Mouse (Mus musculus) heart, postnatal 0 days (tissue): Measurements from ENCODE around the gene Fam107b. TPM values are rescaled to one million over a fixed set of nuclear protein-coding genes. Genes with fewer than 3 reads are reported as not detected.

Experiments
- ATAC-seq: fragments of 200-750 bp; cut with Nextera tagmentation; 2 replicates; pipeline ENCODE4 v1.8.0; 2017; ENCODE audit warnings: low read depth, moderate number of reproducible peaks, moderate library complexity; ENCODE audit not compliant: insufficient read depth
- DNase-seq: peaks from one replicate; pipeline ENCODE4 v3.0.0-alpha.2; 2016; ENCODE audit warnings: low spot score
- H3K27ac ChIP-seq: fragments of 300-500 bp; sonication (generic); 2 replicates; pipeline ENCODE4 v1.5.1; 2014; ENCODE audit warnings: low read depth, mild to moderate bottlenecking
- H3K27me3 ChIP-seq: fragments of 300-500 bp; sonication (generic); 2 replicates; pipeline ENCODE4 v1.6.1; 2014; ENCODE audit warnings: low read length, mixed read lengths; ENCODE audit not compliant: control insufficient read depth, insufficient read depth
- H3K36me3 ChIP-seq: fragments of 300-500 bp; sonication (generic); replicated peaks from 2 replicates; pipeline ENCODE4 v1.6.1; 2014; ENCODE audit warnings: low read length, mixed read lengths; ENCODE audit not compliant: control insufficient read depth, insufficient read depth
- H3K4me1 ChIP-seq: fragments of 300-500 bp; sonication (generic); 2 replicates; pipeline ENCODE4 v1.6.1; 2014; ENCODE audit warnings: antibody characterized with exemption; ENCODE audit not compliant: control insufficient read depth, insufficient read depth
- H3K4me2 ChIP-seq: fragments of 300-500 bp; sonication (generic); 2 replicates; pipeline ENCODE4 v1.6.1; 2014; ENCODE audit warnings: low read depth, mild to moderate bottlenecking, low read length, moderate library complexity
- H3K4me3 ChIP-seq: fragments of 300-500 bp; sonication (generic); 2 replicates; pipeline ENCODE4 v1.5.1; 2014; ENCODE audit warnings: low read depth, low read length
- H3K9ac ChIP-seq: fragments of 300-500 bp; sonication (generic); replicated peaks from 2 replicates; pipeline ENCODE4 v1.6.1; 2014; ENCODE audit warnings: low read depth, low read length, mixed read lengths
- H3K9me3 ChIP-seq: fragments of 300-500 bp; sonication (generic); replicated peaks from 2 replicates; pipeline ENCODE4 v1.6.1; 2016; ENCODE audit warnings: low read length; ENCODE audit not compliant: control insufficient read depth
- CTCF ChIP-seq: IDR thresholded peaks from 2 replicates; pipeline ENCODE4 v1.5.1; 2016; ENCODE audit warnings: antibody characterized with exemption, control low read depth, low read depth
- EP300 ChIP-seq: IDR thresholded peaks from 2 replicates; pipeline ENCODE4 v1.6.1; 2016; ENCODE audit warnings: antibody characterized with exemption, low read depth
- WGBS: fragments of 180-500 bp; shearing (Covaris S2); extraction: QIAGEN DNeasy Blood & Tissue Kit; methylation state at CpG from one replicate; pipeline ENCODE4 v1.1.7; 2014; 5-methylcytosine and 5-hydroxymethylcytosine counted together
- polyA plus RNA-seq: library from polyadenylated mRNA; unstranded; fragments of >200 nt; fragmentation: Nextera tagmentation; extraction: Ambion mirVana; gene quantifications from 2 replicates; pipeline ENCODE4 v1.2.1, GENCODE M21; 2015
- total RNA-seq: library from RNA; depleted of rRNA; stranded (reverse); fragments of >200 nt; gene quantifications from 2 replicates; pipeline ENCODE4 v1.2.3, GENCODE M21; 2014; ENCODE audit warnings: low replicate concordance

The Fam107b gene
- total and polyA plus RNA-seq, 2 experiments from 2014 or later: 9.2 to 18.5 TPM

GRCm38 (mm10) chr2:3657376-3657775 is 87.1 kb downstream of the Fam107b start:
- no peak for TF ChIP-seq EP300
- TF ChIP-seq CTCF: no peak
- Histone ChIP-seq H3K27ac (peak overlapping the region; percentile 61; the same call in 1 of the 2 replicates), H3K4me3 (no peak overlapping the region), H3K27me3 (no peaks in the 10 kb centered on the region), H3K36me3 (no peaks in the 10 kb centered on the region), H3K4me2 (no peak overlapping the region), H3K4me1 (peaks cover 10% of the 10 kb centered on the region; the same call in 1 of the 2 replicates), H3K9me3 (no peaks in the 10 kb centered on the region), H3K9ac (no peak overlapping the region)
- ATAC-seq (no peak), DNase-seq (no peak)
- WGBS: 78% methylated on average over 5 of the region's 5 CpGs

GRCm38 (mm10) chr2:3657811-3658730 is 87.8 kb downstream of the Fam107b start:
- Histone ChIP-seq H3K27me3 (no peaks in the 10 kb centered on the region), H3K27ac (peak overlapping the region; percentile 61; the same call in 1 of the 2 replicates), H3K4me1 (peaks cover 10% of the 10 kb centered on the region; the same call in 1 of the 2 replicates), H3K9me3 (no peaks in the 10 kb centered on the region), H3K36me3 (no peaks in the 10 kb centered on the region), H3K4me3 (no peak overlapping the region), H3K9ac (no peak overlapping the region), H3K4me2 (no peak overlapping the region)
- WGBS: 67% methylated on average over 11 of the region's 11 CpGs
- TF ChIP-seq CTCF (no peak), EP300 (no peak)
- ATAC-seq (0 out of 2 replicates have a peak, but pooled peaks have one; percentile 30), DNase-seq (peak; percentile 11)

- TF ChIP-seq EP300 (no peak), CTCF (no peak)
- H3K36me3 ChIP-seq: no peaks in the 10 kb centered on the region
- peaks cover 10% of the 10 kb centered on the region; the same call in 1 of the 2 replicates for H3K4me1 ChIP-seq
- H3K9me3 ChIP-seq: no peaks in the 10 kb centered on the region
- ATAC-seq: no peak
- H3K27me3 ChIP-seq: no peaks in the 10 kb centered on the region
- H3K4me3 ChIP-seq: no peak overlapping the region
- no peak overlapping the region for H3K9ac ChIP-seq
- no peak for DNase-seq
- WGBS: 23% methylated on average over 4 of the region's 4 CpGs
- peak overlapping the region; percentile 61; the same call in 1 of the 2 replicates for H3K27ac ChIP-seq
- no peak overlapping the region for H3K4me2 ChIP-seq
Observed at GRCm38 (mm10) chr2:3658900-3659299, 88.6 kb downstream of the Fam107b start.

GRCm38 (mm10) chr2:3659300-3659910 is 89.1 kb downstream of the Fam107b start:
- Histone ChIP-seq H3K4me3 (no peak overlapping the region), H3K9me3 (no peaks in the 10 kb centered on the region), H3K4me1 (peaks cover 10% of the 10 kb centered on the region; the same call in 1 of the 2 replicates), H3K9ac (no peak overlapping the region), H3K27ac (peak overlapping the region; percentile 61; the same call in 1 of the 2 replicates), H3K27me3 (no peaks in the 10 kb centered on the region), H3K4me2 (no peak overlapping the region), H3K36me3 (no peaks in the 10 kb centered on the region)
- no peak for ATAC-seq
- DNase-seq: no peak
- TF ChIP-seq EP300: no peak
- no peak for TF ChIP-seq CTCF
- WGBS: 38% methylated on average over 5 of the region's 5 CpGs

- no peaks in the 10 kb centered on the region for H3K36me3 ChIP-seq
- no peak overlapping the region for H3K4me2 ChIP-seq
- no peak overlapping the region for H3K4me3 ChIP-seq
- no peak overlapping the region for H3K9ac ChIP-seq
- DNase-seq (peak; percentile 10), ATAC-seq (no peak)
- no peaks in the 10 kb centered on the region for H3K27me3 ChIP-seq
- H3K27ac ChIP-seq: no peak overlapping the region
- H3K9me3 ChIP-seq: no peaks in the 10 kb centered on the region
- TF ChIP-seq CTCF (no peak), EP300 (no peak)
- peaks cover 4% of the 10 kb centered on the region; the same call in 1 of the 2 replicates for H3K4me1 ChIP-seq
- WGBS: 50% methylated on average over 6 of the region's 6 CpGs
Observed at GRCm38 (mm10) chr2:3664086-3664485, 93.8 kb downstream of the Fam107b start.
